Mouse (Mus musculus): ENCODE results near the gene Lrig2. TPM values are rescaled to one million over a fixed set of nuclear protein-coding genes. Genes with fewer than 3 reads are reported as not detected.

Gene Lrig2
- polyA plus RNA-seq, 1 experiment from 2014 or later: 20.1 TPM

DNA sequence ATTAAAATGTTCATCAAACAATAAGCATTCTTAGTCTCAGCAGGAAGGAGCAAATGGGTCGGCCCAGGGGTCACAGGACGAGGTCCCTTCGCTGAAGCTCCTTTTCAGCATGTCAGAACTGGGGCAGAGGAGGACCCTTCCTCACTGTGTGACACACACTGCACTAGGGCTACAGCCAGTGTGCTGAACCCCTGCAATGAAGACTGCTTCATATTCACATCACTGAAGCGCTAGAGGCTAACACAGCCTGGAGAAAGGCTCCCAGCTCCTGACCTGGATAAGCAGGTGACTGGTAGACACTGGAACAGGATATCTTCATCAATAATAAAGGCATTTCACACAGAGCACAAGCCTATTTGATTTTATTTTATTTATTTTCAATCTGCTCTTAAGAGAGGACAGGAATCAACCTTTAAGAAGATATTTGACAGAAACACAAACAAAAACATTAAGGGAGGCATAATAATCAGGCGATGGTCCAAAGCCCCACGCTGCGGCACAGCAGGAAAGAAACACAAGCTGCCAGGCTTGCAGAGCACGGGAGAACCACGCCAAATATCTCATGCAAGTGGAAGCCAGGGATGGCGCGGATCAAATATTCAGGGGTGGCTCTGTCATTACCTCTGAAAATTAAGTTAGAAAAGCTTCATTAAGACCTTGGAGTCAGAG is 115.5 kb downstream of the Lrig2 start:
- in situ Hi-C loops (cut with MboI; ENCODE audit: low pct_unique_long_range_greater_than_20kb): no loop called here
- H3K27me3 ChIP-seq: no peaks in the 10 kb centered on the region
- DNase-seq (ENCODE audit: low read depth, low spot score): no peak
- ChIA-PET CTCF (interaction anchor here (1.4 to 3.5 kb wide), 6 partner anchors 11 to 159 kb away, joined by 3 to 13 read pairs (median 5); no protein-coding TSS in a partner anchor), POLR2A (interaction anchor here (0.5 to 0.7 kb wide), 3 partner anchors 13 to 70 kb away, joined by 3 read pairs; no protein-coding TSS in a partner anchor)
- no peak for TF ChIP-seq CTCF (IDR thresholded peaks at IDR 0.05)
- no peak for ATAC-seq

DNA sequence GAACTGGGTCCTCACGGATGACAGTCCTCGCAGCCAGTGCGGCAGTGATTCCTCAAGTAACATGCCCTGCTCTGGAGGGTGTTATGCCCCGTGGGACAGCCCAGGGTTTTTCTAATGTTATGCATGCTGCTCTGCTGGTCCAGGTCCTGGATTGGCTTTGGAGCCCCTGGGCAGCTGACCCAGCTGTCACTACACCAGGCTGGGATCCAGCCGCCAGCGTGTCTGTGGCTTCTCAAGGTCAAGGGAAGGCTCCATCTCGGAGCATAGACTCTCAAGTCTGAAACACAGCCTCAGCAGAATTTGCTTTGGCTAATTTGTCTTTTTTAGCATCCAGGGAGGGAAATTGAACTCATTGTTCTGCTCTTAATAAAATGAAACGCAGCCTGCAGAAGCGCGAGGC is 121.6 kb downstream of the Lrig2 start:
- no peaks in the 10 kb centered on the region for H3K27me3 ChIP-seq
- in situ Hi-C loops (cut with MboI; ENCODE audit: low pct_unique_long_range_greater_than_20kb): no loop called here
- POLR2A ChIA-PET: no interaction called here
- TF ChIP-seq CTCF (IDR thresholded peaks at IDR 0.05): no peak
- DNase-seq (ENCODE audit: low read depth, low spot score) (no peak), ATAC-seq (no peak)
- CTCF ChIA-PET: interaction anchor here (1.2 kb wide), 1 partner anchor 11 kb away, joined by 3 read pairs; no protein-coding TSS in a partner anchor

DNA sequence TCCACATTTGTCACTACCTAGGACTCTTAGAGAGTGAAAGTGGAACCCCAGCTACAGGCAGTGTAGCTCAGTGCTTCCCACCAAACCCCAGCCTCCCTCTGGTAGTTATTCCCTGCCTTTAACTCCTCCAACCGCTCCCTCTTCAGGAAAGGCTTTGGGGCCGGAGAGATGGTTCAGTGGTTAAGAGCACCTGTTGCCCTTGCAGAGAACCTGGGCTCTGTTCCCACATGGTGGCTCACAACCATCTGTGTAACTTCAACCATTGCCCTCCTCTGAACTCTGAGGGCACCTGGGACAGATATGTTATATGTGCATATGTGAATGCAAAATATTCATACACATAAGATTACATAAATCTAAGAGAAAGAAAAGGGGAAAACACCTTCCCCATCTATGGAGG is 122.3 kb downstream of the Lrig2 start:
- DNase-seq (ENCODE audit: low read depth, low spot score) (no peak), ATAC-seq (no peak)
- no peak for TF ChIP-seq CTCF (IDR thresholded peaks at IDR 0.05)
- H3K27me3 ChIP-seq: no peaks in the 10 kb centered on the region
- ChIA-PET POLR2A (no interaction called here), CTCF (interaction anchor here (1.4 kb wide), 1 partner anchor 100 kb away, joined by 3 read pairs; no protein-coding TSS in a partner anchor)
- in situ Hi-C loops (cut with MboI; ENCODE audit: low pct_unique_long_range_greater_than_20kb): no loop called here

DNA sequence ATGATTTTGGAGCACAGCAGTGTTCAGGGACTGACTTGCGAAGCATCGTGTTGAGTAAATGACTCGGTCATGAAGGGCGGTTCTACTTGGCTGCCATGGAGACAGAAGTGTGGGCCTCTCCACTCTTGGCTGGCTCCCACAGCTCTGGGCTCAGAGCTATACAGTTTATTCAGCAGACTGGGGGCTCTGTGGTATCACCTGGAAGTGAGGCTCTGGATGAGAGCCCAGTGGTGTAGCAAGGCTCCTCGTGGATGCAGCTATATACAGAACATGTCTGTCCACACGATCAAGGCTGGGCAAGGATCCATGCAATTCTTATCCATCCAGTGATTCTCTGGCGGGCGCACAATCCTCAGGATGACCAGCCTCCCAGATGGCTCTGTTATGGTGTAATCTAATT is 126.1 kb downstream of the Lrig2 start:
- CTCF ChIA-PET: interaction anchor here (1.0 to 2.2 kb wide), 3 partner anchors 9 to 28 kb away, joined by 3 to 6 read pairs (median 4); no protein-coding TSS in a partner anchor
- DNase-seq (ENCODE audit: low read depth, low spot score) (no peak), ATAC-seq (no peak)
- no peak for TF ChIP-seq CTCF (IDR thresholded peaks at IDR 0.05)
- POLR2A ChIA-PET: no interaction called here
- no peaks in the 10 kb centered on the region for H3K27me3 ChIP-seq
- in situ Hi-C loops (cut with MboI; ENCODE audit: low pct_unique_long_range_greater_than_20kb): no loop called here

GRCm38 (mm10) chr3:104383681-104384341 is 127.9 kb downstream of the Lrig2 start:
- POLR2A ChIA-PET: interaction anchor here (0.6 to 0.8 kb wide), 2 partner anchors 12 to 162 kb away, joined by 3 read pairs; no protein-coding TSS in a partner anchor
- in situ Hi-C loops (cut with MboI; ENCODE audit: low pct_unique_long_range_greater_than_20kb): no loop called here
- ATAC-seq: no peak
- CTCF ChIA-PET: interaction anchor here (1.4 to 2.5 kb wide), 2 partner anchors 9 to 14 kb away, joined by 4 to 6 read pairs; no protein-coding TSS in a partner anchor
- TF ChIP-seq CTCF (IDR thresholded peaks at IDR 0.05): no peak
- H3K27me3 ChIP-seq: no peaks in the 10 kb centered on the region
- DNase-seq (ENCODE audit: low read depth, low spot score): no peak

DNA sequence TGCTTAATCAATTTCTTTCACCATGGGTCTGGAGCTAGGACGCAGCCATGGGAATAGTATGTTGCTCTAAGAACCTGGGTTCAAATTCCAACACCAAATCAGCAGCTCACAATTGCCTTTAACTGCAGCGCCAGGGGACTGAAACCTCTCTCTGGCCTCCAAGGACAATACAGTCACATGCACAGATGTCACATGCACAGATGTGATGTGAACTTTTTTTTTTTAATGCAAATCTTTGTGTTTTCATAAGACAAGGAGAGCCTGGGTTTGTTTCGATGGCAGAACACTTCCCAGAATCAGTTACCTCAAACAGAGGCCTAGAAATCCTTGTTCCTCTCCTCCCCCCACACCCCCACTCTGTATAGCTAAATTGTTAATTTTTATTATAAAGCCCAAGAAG is 133.5 kb downstream of the Lrig2 start:
- POLR2A ChIA-PET: no interaction called here
- H3K27me3 ChIP-seq: no peaks in the 10 kb centered on the region
- no peak for ATAC-seq
- CTCF ChIA-PET: interaction anchor here (1.0 to 2.2 kb wide), 5 partner anchors 11 to 25 kb away, joined by 3 to 8 read pairs (median 4); no protein-coding TSS in a partner anchor
- in situ Hi-C loops (cut with MboI; ENCODE audit: low pct_unique_long_range_greater_than_20kb): no loop called here
- DNase-seq (ENCODE audit: low read depth, low spot score): no peak
- TF ChIP-seq CTCF (IDR thresholded peaks at IDR 0.05): no peak

- ChIA-PET CTCF (interaction anchor here (2.5 kb wide), 1 partner anchor 22 kb away, joined by 13 read pairs; no protein-coding TSS in a partner anchor), POLR2A (no interaction called here)
- H3K27me3 ChIP-seq: no peaks in the 10 kb centered on the region
- no peak for ATAC-seq
- no peak for TF ChIP-seq CTCF (IDR thresholded peaks at IDR 0.05)
- in situ Hi-C loops (cut with MboI; ENCODE audit: low pct_unique_long_range_greater_than_20kb): no loop called here
- no peak for DNase-seq (ENCODE audit: low read depth, low spot score)
These were observed 137.8 kb downstream of the Lrig2 start for GRCm38 (mm10) chr3:104373907-104374306.

- ATAC-seq (peak; percentile 45), DNase-seq (ENCODE audit: low read depth, low spot score) (no peak)
- H3K27me3 ChIP-seq: no peaks in the 10 kb centered on the region
- POLR2A ChIA-PET: no interaction called here
- in situ Hi-C loops (cut with MboI; ENCODE audit: low pct_unique_long_range_greater_than_20kb): no loop called here
- TF ChIP-seq CTCF (IDR thresholded peaks at IDR 0.05): no peak
- CTCF ChIA-PET: interaction anchor here (1.2 kb wide), 1 partner anchor 69 kb away, joined by 4 read pairs; no protein-coding TSS in a partner anchor
These were observed 139.3 kb downstream of the Lrig2 start for GRCm38 (mm10) chr3:104372374-104372773.

DNA sequence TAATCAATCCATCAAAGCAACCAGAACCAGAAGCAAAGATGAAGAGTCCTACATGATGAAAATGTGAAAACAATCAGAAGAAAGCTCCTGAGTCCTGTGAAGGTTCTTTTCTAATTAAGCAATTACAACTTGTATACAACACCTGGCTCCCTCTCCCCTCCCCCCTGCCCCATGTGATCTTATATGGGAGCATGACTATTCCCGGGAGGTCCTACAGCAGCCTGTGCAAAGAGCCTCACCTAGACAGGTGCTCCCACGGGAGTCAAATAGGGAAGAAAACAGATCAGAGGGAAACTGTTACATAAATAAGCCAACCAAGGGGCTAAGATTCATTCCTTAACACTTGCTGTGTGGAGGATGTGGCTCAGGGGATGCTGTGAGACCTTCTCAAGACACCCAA is 143.8 kb downstream of the Lrig2 start:
- POLR2A ChIA-PET: no interaction called here
- DNase-seq (ENCODE audit: low read depth, low spot score) (no peak), ATAC-seq (no peak)
- CTCF ChIA-PET: interaction anchor here (0.9 kb wide), 1 partner anchor 25 kb away, joined by 3 read pairs; no protein-coding TSS in a partner anchor
- in situ Hi-C loops (cut with MboI; ENCODE audit: low pct_unique_long_range_greater_than_20kb): no loop called here
- H3K27me3 ChIP-seq: no peaks in the 10 kb centered on the region
- no peak for TF ChIP-seq CTCF (IDR thresholded peaks at IDR 0.05)

DNA sequence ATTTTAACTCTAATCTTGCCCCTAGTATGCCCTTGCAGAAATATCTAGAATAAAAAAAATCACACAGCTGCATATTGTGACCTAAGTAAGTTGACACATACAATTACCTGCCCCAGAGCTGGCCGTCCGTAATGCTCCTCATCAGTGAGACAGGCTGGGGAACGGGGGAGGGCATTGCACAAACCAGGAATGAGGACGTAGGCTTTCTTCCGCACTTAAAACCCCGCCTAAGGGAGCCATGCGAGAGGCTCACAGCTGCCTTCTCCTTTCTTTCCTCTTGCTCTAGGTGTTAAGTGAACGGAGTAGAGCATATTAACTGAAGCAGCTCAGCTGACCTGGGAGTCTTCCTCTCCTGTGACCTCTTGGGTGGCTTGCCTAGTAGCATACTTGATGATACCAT is 149.9 kb downstream of the Lrig2 start:
- no peak for ATAC-seq
- no peaks in the 10 kb centered on the region for H3K27me3 ChIP-seq
- no peak for TF ChIP-seq CTCF (IDR thresholded peaks at IDR 0.05)
- in situ Hi-C loops (cut with MboI; ENCODE audit: low pct_unique_long_range_greater_than_20kb): loop anchor here (5.0 kb wide), 1 partner anchor 80 kb away; no protein-coding TSS in a partner anchor
- DNase-seq (ENCODE audit: low read depth, low spot score): no peak
- ChIA-PET POLR2A (no interaction called here), CTCF (interaction anchor here (1.4 to 2.6 kb wide), 3 partner anchors 16 to 75 kb away, joined by 4 to 6 read pairs (median 6); no protein-coding TSS in a partner anchor)
